Mouse (Mus musculus): ENCODE results near the gene Olfr968. TPM values are rescaled to one million over a fixed set of nuclear protein-coding genes. Genes with fewer than 3 reads are reported as not detected.

Olfr968 gene
- total RNA-seq (2012; rRNA removed) (not detected in 2 replicates), polyA plus RNA-seq (2012; ENCODE audit: insufficient read depth in 1 of 2, insufficient read length in 2 of 2, low read depth in 1 of 2, low replicate concordance in 2 of 2, missing spikeins in 1 of 2) (not detected)

DNA sequence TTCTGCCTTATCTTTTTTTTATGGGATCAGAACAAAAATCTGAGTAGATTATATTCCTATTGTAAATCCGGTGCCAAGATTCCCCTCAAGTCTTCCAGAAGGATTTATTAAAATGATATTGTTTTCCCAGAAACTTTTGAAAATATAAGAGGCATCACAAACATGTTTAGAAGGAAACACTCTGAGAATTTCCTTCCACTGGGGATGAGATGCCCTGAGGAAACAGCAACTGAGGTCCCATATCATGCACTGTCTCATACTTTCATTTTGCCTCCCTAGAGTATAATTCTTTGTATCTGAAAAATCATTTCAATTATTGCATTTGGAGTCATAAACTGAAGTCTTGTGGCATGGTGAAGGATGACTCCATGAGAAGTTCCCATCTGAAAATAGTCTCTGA lies at the start of gene Olfr968:
Gene Olfr968, minus strand, starts transcription at position 101 of the 400 bp plus-strand sequence.
- H3K4me1 ChIP-seq (ENCODE audit: control insufficient read depth in 1 of 2, insufficient read depth in 2 of 2, low read length in 2 of 2), result no peaks in the 10 kb centered on the region
- H3K9me3 ChIP-seq (replicated peaks; ENCODE audit: insufficient read depth, low read length), result no peaks in the 10 kb centered on the region
- no peaks in the 10 kb centered on the region for H3K79me2 ChIP-seq (ENCODE audit: control insufficient read depth, insufficient read depth, low read length, poor library complexity)
- no peak within 1 kb of the TSS for H3K4me3 ChIP-seq (ENCODE audit: control insufficient read depth in 1 of 2, insufficient read depth in 1 of 2, low read depth in 2 of 2, low read length in 2 of 2)
- no peak for TF ChIP-seq HCFC1 (IDR thresholded peaks at IDR 0.05; ENCODE audit: low read depth, low read length)
- TF ChIP-seq ZNF384 (IDR thresholded peaks at IDR 0.05; ENCODE audit: low read depth, low read length), result no peak
- TF ChIP-seq POLR2A (IDR thresholded peaks at IDR 0.05; ENCODE audit: control insufficient read depth in 1 of 2, insufficient read depth in 1 of 2, low read depth in 1 of 2, low read length in 2 of 2, poor library complexity in 1 of 2), result no peak
- TF ChIP-seq CTCF (IDR thresholded peaks at IDR 0.05 in 2 of 3, conservative IDR thresholded peaks at IDR 0.05 in 1 of 3; ENCODE audit: control insufficient read depth in 1 of 3, insufficient read depth in 1 of 3, low read depth in 2 of 3, low read length in 3 of 3, poor library complexity in 1 of 3, severe bottlenecking in 1 of 3), result no peak
- TF ChIP-seq JUND (IDR thresholded peaks at IDR 0.05; ENCODE audit: low read depth, low read length), result no peak
- no peak for TF ChIP-seq UBTF (IDR thresholded peaks at IDR 0.05; ENCODE audit: borderline replicate concordance, insufficient read depth, low read depth, low read length)
- H3K27ac ChIP-seq (ENCODE audit: control insufficient read depth, low read depth, low read length), result no peak within 1 kb of the TSS
- no peak for DNase-seq (ENCODE audit: low read depth, low spot score)
- no peaks in the 10 kb centered on the region for H3K36me3 ChIP-seq (ENCODE audit: control insufficient read depth in 1 of 2, insufficient read depth in 2 of 2, low read length in 2 of 2)
- H3K9ac ChIP-seq (ENCODE audit: control insufficient read depth, low read depth, low read length, poor library complexity, severe bottlenecking), result no peak within 1 kb of the TSS
- H3K27me3 ChIP-seq (ENCODE audit: control insufficient read depth in 1 of 2, insufficient read depth in 2 of 2, low read length in 2 of 2), result no peaks in the 10 kb centered on the region

DNA sequence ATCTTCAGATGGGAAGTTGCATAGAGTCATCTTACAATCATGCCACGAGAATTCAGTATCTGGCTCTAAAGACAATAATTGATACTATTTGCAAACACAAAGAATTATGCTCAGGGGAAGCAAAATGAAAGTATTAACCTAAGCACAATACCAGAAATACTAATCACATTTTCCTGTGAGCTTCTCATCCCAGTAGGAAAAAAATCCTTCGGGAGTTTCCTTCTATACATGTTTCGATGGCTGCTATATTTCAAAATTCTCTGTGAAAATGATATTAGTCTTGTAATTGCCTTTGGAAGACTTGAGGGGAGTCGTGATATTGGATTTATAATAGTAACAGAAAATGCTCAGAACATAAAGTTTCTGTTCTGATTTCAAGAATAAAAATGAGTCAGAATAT lies 25.5 kb upstream of the Olfr968 start, which contains the start of gene Olfr970:
Gene Olfr970, plus strand, starts transcription at position 301 of the 400 bp plus-strand sequence.
- no peak for DNase-seq (ENCODE audit: low read depth, low spot score)
- Histone ChIP-seq H3K4me1 (ENCODE audit: control insufficient read depth in 1 of 2, insufficient read depth in 2 of 2, low read length in 2 of 2) (no peaks in the 10 kb centered on the region), H3K27me3 (ENCODE audit: control insufficient read depth in 1 of 2, insufficient read depth in 2 of 2, low read length in 2 of 2) (no peaks in the 10 kb centered on the region), H3K36me3 (ENCODE audit: control insufficient read depth in 1 of 2, insufficient read depth in 2 of 2, low read length in 2 of 2) (no peaks in the 10 kb centered on the region), H3K79me2 (ENCODE audit: control insufficient read depth, insufficient read depth, low read length, poor library complexity) (no peaks in the 10 kb centered on the region), H3K9me3 (replicated peaks; ENCODE audit: insufficient read depth, low read length) (no peaks in the 10 kb centered on the region), H3K27ac (ENCODE audit: control insufficient read depth, low read depth, low read length) (no peak within 1 kb of the TSS), H3K4me3 (ENCODE audit: control insufficient read depth in 1 of 2, insufficient read depth in 1 of 2, low read depth in 2 of 2, low read length in 2 of 2) (no peak within 1 kb of the TSS), H3K9ac (ENCODE audit: control insufficient read depth, low read depth, low read length, poor library complexity, severe bottlenecking) (no peak within 1 kb of the TSS)
- TF ChIP-seq CHD2 (IDR thresholded peaks at IDR 0.05; ENCODE audit: low read length) (no peak), ZMIZ1 (IDR thresholded peaks at IDR 0.05; ENCODE audit: low read depth, low read length) (no peak), JUND (IDR thresholded peaks at IDR 0.05; ENCODE audit: low read depth, low read length) (no peak), POLR2AphosphoS2 (IDR thresholded peaks at IDR 0.05; ENCODE audit: low read length) (no peak), ZC3H11A (IDR thresholded peaks at IDR 0.05; ENCODE audit: low read depth, low read length) (no peak), NRF1 (IDR thresholded peaks at IDR 0.05; ENCODE audit: insufficient read depth, low read depth, low read length, poor library complexity, severe bottlenecking) (no peak), USF1 (IDR thresholded peaks at IDR 0.05; ENCODE audit: low read depth, low read length) (no peak), GABPA (IDR thresholded peaks at IDR 0.05; ENCODE audit: low read depth, low read length) (no peak), POLR2AphosphoS5 (IDR thresholded peaks at IDR 0.05; ENCODE audit: borderline replicate concordance, low read depth, low read length) (no peak), ZNF384 (IDR thresholded peaks at IDR 0.05; ENCODE audit: low read depth, low read length) (no peak), TBP (IDR thresholded peaks at IDR 0.05; ENCODE audit: low read depth, low read length) (no peak), GATA1 (IDR thresholded peaks at IDR 0.05; ENCODE audit: low read depth, low read length) (no peak), BHLHE40 (IDR thresholded peaks at IDR 0.05; ENCODE audit: borderline replicate concordance, low read depth, low read length) (no peak), MAFK (IDR thresholded peaks at IDR 0.05; ENCODE audit: borderline replicate concordance, low read depth, low read length) (no peak), MXI1 (IDR thresholded peaks at IDR 0.05; ENCODE audit: low read depth, low read length) (no peak)
